Mouse (Mus musculus) midbrain, embryonic 16.5 days (tissue): ENCODE measurements around the gene Pigm. TPM values are rescaled to one million over a fixed set of nuclear protein-coding genes. Genes with fewer than 3 reads are reported as not detected.

ENCODE experiments used
- ATAC-seq: fragments of 200-750 bp; cut with Nextera tagmentation; 2 replicates; pipeline ENCODE4 v1.8.0; 2017; ENCODE audit warnings: moderate TSS enrichment
- H3K27ac ChIP-seq: fragments of 300-500 bp; sonication (generic); 2 replicates; pipeline ENCODE4 v1.5.1; 2014; ENCODE audit warnings: mild to moderate bottlenecking, low read length, mixed read lengths
- H3K27me3 ChIP-seq: fragments of 300-500 bp; sonication (generic); 2 replicates; pipeline ENCODE4 v1.6.1; 2014; ENCODE audit warnings: low read depth, low read length, mixed read lengths; ENCODE audit not compliant: control insufficient read depth, insufficient read depth
- H3K36me3 ChIP-seq: fragments of 300-500 bp; sonication (generic); 2 replicates; pipeline ENCODE4 v1.6.1; 2014; ENCODE audit warnings: mild to moderate bottlenecking, low read length, moderate library complexity, mixed read lengths; ENCODE audit not compliant: control insufficient read depth, insufficient read depth
- H3K4me1 ChIP-seq: fragments of 300-500 bp; sonication (generic); 2 replicates; pipeline ENCODE4 v1.6.1; 2014; ENCODE audit warnings: mild to moderate bottlenecking, low read length, mixed read lengths; ENCODE audit not compliant: control insufficient read depth, insufficient read depth
- H3K4me2 ChIP-seq: fragments of 300-500 bp; sonication (generic); 2 replicates; pipeline ENCODE4 v1.6.1; 2014; ENCODE audit warnings: mild to moderate bottlenecking, low read length, mixed read lengths
- H3K4me3 ChIP-seq: fragments of 300-500 bp; sonication (generic); 2 replicates; pipeline ENCODE4 v1.5.1; 2014; ENCODE audit warnings: low read depth, mild to moderate bottlenecking, low read length, moderate library complexity, mixed read lengths
- H3K9ac ChIP-seq: fragments of 300-500 bp; sonication (generic); 2 replicates; pipeline ENCODE4 v1.6.1; 2014; ENCODE audit warnings: low read depth, low read length, mixed read lengths
- H3K9me3 ChIP-seq: fragments of 300-500 bp; sonication (generic); replicated peaks from 2 replicates; pipeline ENCODE4 v1.6.1; 2014; ENCODE audit warnings: mild to moderate bottlenecking, low read length, mixed read lengths; ENCODE audit not compliant: control insufficient read depth, poor library complexity, severe bottlenecking
- WGBS: fragments of 180-500 bp; shearing (Covaris S2); extraction: QIAGEN DNeasy Blood & Tissue Kit; methylation state at CpG from one replicate; pipeline ENCODE4 v1.1.7; 2014; 5-methylcytosine and 5-hydroxymethylcytosine counted together
- polyA plus RNA-seq: library from polyadenylated mRNA; unstranded; fragments of >200 nt; fragmentation: Nextera tagmentation; extraction: Ambion mirVana; gene quantifications from 2 replicates; pipeline ENCODE4 v1.2.1, GENCODE M21; 2015

Gene Pigm
- polyA plus RNA-seq, 1 experiment from 2014 or later: 3.5 TPM

DNA sequence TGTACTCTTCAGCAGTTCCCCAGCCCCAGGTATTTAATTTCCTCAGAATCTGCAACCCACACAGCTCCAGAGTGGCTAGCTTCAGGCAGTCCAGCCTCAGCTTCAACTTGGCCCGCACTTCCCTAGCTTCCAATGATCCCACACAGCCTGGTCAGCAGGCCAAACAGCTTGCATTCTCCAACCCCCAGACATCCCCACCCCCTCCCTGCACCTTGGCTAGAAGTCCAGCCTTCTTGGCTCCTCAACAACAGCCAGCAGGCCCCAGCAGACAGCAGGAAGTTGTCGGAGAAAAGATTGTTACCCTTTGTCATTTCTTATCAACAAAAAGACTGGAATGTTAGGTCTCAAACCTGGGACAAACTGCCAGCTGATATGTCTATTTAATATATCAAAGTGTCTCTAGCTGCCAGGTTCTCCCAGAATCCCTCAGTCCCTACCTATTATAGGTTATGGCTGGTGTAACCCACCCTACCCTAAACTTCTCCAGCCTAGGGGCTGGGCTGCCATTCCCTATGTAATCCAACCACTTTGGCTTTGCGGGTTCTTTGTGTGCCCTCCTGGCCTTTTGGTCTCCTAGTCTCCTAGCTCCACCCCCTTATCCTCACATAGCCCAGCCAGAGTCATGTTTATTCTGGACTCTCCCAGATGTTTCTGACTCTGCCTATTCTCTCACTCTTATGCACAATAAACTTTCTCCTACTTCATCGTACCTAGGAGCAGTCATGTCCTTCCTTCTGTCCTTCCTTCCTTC, 55.7 kb downstream of the Pigm start:
- Histone ChIP-seq H3K36me3 (no peaks in the 10 kb centered on the region), H3K4me2 (no peak overlapping the region), H3K9me3 (no peaks in the 10 kb centered on the region), H3K27me3 (no peaks in the 10 kb centered on the region), H3K4me3 (no peak overlapping the region), H3K4me1 (no peaks in the 10 kb centered on the region), H3K27ac (no peak overlapping the region), H3K9ac (no peak overlapping the region)
- no peak for ATAC-seq
- WGBS: 63% methylated on average over 4 of the region's 4 CpGs

GRCm38 (mm10) chr1:172432587-172432955, 56.2 kb downstream of the Pigm start:
- H3K4me2 ChIP-seq: no peak overlapping the region
- 93% methylated on average over 3 of the region's 3 CpGs for WGBS

DNA sequence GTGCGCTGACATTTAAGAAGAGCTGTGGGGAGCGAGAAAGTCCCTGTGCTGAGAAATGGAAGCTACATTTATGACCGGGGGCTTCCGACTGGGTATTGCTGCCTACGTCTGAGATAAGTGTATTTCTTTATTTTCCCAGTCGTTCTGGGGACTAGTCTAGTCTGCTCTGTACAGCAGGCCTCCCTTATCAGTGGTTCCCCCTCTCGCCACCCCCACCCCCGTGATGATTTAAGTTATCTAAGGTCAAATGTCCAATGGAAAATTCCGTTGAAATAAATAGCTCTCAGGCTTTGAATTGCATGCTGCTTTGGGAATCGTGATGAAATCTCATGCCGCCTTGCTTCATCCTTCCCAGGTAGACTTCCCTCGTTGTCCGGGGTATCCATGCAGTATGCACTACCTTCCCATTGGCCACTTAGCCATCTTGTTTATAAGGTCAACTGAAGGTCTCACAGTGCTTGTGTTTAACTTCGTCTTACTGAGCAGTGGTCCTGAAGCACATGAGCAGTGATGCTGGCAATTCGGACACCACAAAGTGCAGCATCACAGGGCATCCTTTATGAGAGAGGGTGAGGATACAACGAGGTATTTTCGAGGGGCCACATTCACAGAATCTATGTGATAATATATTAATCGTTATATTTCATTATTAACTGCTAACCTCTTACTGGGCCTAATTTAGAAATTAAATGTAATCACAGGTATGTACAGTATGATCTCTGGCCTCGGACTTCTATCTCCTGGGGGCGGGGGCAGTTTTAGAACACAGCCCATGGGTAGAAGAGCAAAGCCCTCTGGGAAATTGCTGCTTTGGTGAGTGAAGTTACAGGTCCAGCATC, 56.9 kb downstream of the Pigm start:
- H3K27me3 ChIP-seq: no peaks in the 10 kb centered on the region
- WGBS: 90% methylated on average over 20 of the region's 20 CpGs
- no peaks in the 10 kb centered on the region for H3K36me3 ChIP-seq
- H3K4me1 ChIP-seq: no peaks in the 10 kb centered on the region
- H3K27ac ChIP-seq: no peak overlapping the region
- ATAC-seq: no peak
- H3K9me3 ChIP-seq: no peaks in the 10 kb centered on the region
- no peak overlapping the region for H3K9ac ChIP-seq
- no peak overlapping the region for H3K4me3 ChIP-seq
- H3K4me2 ChIP-seq: no peak overlapping the region

More at GRCm38 (mm10) chr1:172432587-172432955, 56.2 kb downstream of the Pigm start:
- H3K4me3 ChIP-seq: no peak overlapping the region
- no peaks in the 10 kb centered on the region for H3K9me3 ChIP-seq
- no peak for ATAC-seq
- H3K4me1 ChIP-seq: no peaks in the 10 kb centered on the region
- H3K36me3 ChIP-seq: no peaks in the 10 kb centered on the region
- H3K9ac ChIP-seq: no peak overlapping the region
- no peaks in the 10 kb centered on the region for H3K27me3 ChIP-seq
- no peak overlapping the region for H3K27ac ChIP-seq

Other genes starting within 250 kb of the Pigm start
- gene Pex19, start 249.8 kb upstream of the Pigm start, polyA plus RNA-seq: 160 and 162 TPM in 2 replicates
- gene Dcaf8, start 228.5 kb upstream of the Pigm start, polyA plus RNA-seq: 84.7 and 84.9 TPM in 2 replicates
- gene Pea15a, start 169.7 kb upstream of the Pigm start, polyA plus RNA-seq: 460 and 525 TPM in 2 replicates
- gene Casq1, start 156.7 kb upstream of the Pigm start, polyA plus RNA-seq: 1.8 and 2.2 TPM in 2 replicates
- not detected in 2 replicates for gene Atp1a4, start 118.1 kb upstream of the Pigm start, polyA plus RNA-seq
- gene Igsf8, start 114.9 kb upstream of the Pigm start, polyA plus RNA-seq: 63.9 and 64.0 TPM in 2 replicates
- 53.2 and 69.0 TPM in 2 replicates for gene Atp1a2, start 78.5 kb upstream of the Pigm start, polyA plus RNA-seq
- gene Kcnj9, start 47.2 kb upstream of the Pigm start, polyA plus RNA-seq: 7.7 and 7.8 TPM in 2 replicates
- 1.5 and 2.5 TPM in 2 replicates for gene Kcnj10, start 35.3 kb upstream of the Pigm start, polyA plus RNA-seq
- 0.23 and 0.37 TPM in 2 replicates for gene Slamf9, start 98.8 kb downstream of the Pigm start, polyA plus RNA-seq
- gene Igsf9, start 105.2 kb downstream of the Pigm start, polyA plus RNA-seq: 73.0 and 74.4 TPM in 2 replicates
- gene Tagln2, start 123.5 kb downstream of the Pigm start, polyA plus RNA-seq: 47.3 and 53.0 TPM in 2 replicates
- gene Cfap45, start 144.3 kb downstream of the Pigm start, polyA plus RNA-seq: 4.0 and 4.7 TPM in 2 replicates
- gene Vsig8, start 179.4 kb downstream of the Pigm start, polyA plus RNA-seq: 0.72 and 1.3 TPM in 2 replicates
- not detected in 2 replicates for gene Slamf8, start 214.0 kb downstream of the Pigm start, polyA plus RNA-seq
- 0.09 and 0.12 TPM in 2 replicates for gene Fcrl6, start 226.0 kb downstream of the Pigm start, polyA plus RNA-seq